Mouse (Mus musculus) lung, adult 2 months (tissue): ENCODE measurements around the gene Tbx5. TPM values are rescaled to one million over a fixed set of nuclear protein-coding genes. Genes with fewer than 3 reads are reported as not detected.

Experiments
- DNase-seq: peaks from one replicate; pipeline ENCODE4 v3.0.0; 2022
- H3K4me1 ChIP-seq: fragments of 200-500 bp; 2 replicates; pipeline ENCODE4 v1.6.1; 2011; ENCODE audit warnings: low read length; ENCODE audit not compliant: control insufficient read depth, insufficient read depth
- H3K4me3 ChIP-seq: fragments of 200-500 bp; replicated peaks from 2 replicates; pipeline ENCODE3; 2011; ENCODE audit warnings: low read depth, mild to moderate bottlenecking, control low read depth, low read length; ENCODE audit errors: extremely low read depth
- CTCF ChIP-seq: fragments of 200-500 bp; IDR thresholded peaks from 2 replicates; pipeline ENCODE4 v1.5.1; 2011; ENCODE audit warnings: mild to moderate bottlenecking, low read length, control low read depth; ENCODE audit not compliant: insufficient read depth
- POLR2A ChIP-seq: fragments of 200-500 bp; IDR thresholded peaks from 2 replicates; pipeline ENCODE4 v1.6.1; 2011; ENCODE audit warnings: low read depth, mild to moderate bottlenecking, control low read depth, low read length, borderline replicate concordance; ENCODE audit errors: extremely low read depth
- WGBS: fragments of 180-500 bp; shearing (Covaris S2); methylation state at CpG from one replicate; pipeline ENCODE4 v1.1.7; 2018; 5-methylcytosine and 5-hydroxymethylcytosine counted together
- polyA plus RNA-seq: library from polyadenylated mRNA; depleted of rRNA; stranded (reverse); fragments of >200 nt; gene quantifications from 2 replicates; pipeline ENCODE4 v1.2.3, GENCODE M21; 2012

The Tbx5 gene
- polyA plus RNA-seq, 1 experiment = 26.9 TPM

- TF ChIP-seq POLR2A = no peak
- TF ChIP-seq CTCF = no peak
- no peak for DNase-seq
- WGBS = 66% methylated on average over 5 of the region's 5 CpGs
- no peak overlapping the region for H3K4me3 ChIP-seq
- H3K4me1 ChIP-seq = no peaks in the 10 kb centered on the region
These were observed 30.0 kb downstream of the Tbx5 start for GRCm38 (mm10) chr5:119862431-119862830.

GRCm38 (mm10) chr5:119866277-119867235, 34.1 kb downstream of the Tbx5 start:
- TF ChIP-seq CTCF = no peak
- no peak for TF ChIP-seq POLR2A

GRCm38 (mm10) chr5:119867986-119868385, 35.5 kb downstream of the Tbx5 start:
- H3K4me3 ChIP-seq = no peak overlapping the region
- no peak for TF ChIP-seq CTCF
- no peak for TF ChIP-seq POLR2A
- WGBS = 67% methylated on average over 6 of the region's 6 CpGs

More at GRCm38 (mm10) chr5:119866277-119867235, 34.1 kb downstream of the Tbx5 start:
- H3K4me1 ChIP-seq = no peaks in the 10 kb centered on the region
- WGBS = 40% methylated on average over 31 of the region's 31 CpGs
- DNase-seq = no peak
- H3K4me3 ChIP-seq = no peak overlapping the region

GRCm38 (mm10) chr5:119875421-119875820, 43.0 kb downstream of the Tbx5 start:
- Histone ChIP-seq H3K4me3 (no peak overlapping the region), H3K4me1 (no peaks in the 10 kb centered on the region)
- no peak for TF ChIP-seq POLR2A
- TF ChIP-seq CTCF = no peak
- WGBS = 7% methylated on average over 2 of the region's 2 CpGs
- DNase-seq = no peak

More at GRCm38 (mm10) chr5:119867986-119868385, 35.5 kb downstream of the Tbx5 start:
- H3K4me1 ChIP-seq = no peaks in the 10 kb centered on the region
- no peak for DNase-seq

GRCm38 (mm10) chr5:119877185-119877584, 44.7 kb downstream of the Tbx5 start:
- TF ChIP-seq POLR2A (no peak), CTCF (no peak)
- Histone ChIP-seq H3K4me1 (no peaks in the 10 kb centered on the region), H3K4me3 (no peak overlapping the region)
- 49% methylated on average over 6 of the region's 6 CpGs for WGBS
- no peak for DNase-seq

GRCm38 (mm10) chr5:119885595-119885994, 53.1 kb downstream of the Tbx5 start:
- Histone ChIP-seq H3K4me1 (no peaks in the 10 kb centered on the region), H3K4me3 (no peak overlapping the region)
- WGBS = 37% methylated on average over 8 of the region's 8 CpGs
- DNase-seq = no peak
- TF ChIP-seq CTCF = no peak

GRCm38 (mm10) chr5:119887381-119887780, 54.9 kb downstream of the Tbx5 start:
- no peak for DNase-seq
- no peak overlapping the region for H3K4me3 ChIP-seq
- TF ChIP-seq POLR2A (no peak), CTCF (no peak)
- 62% methylated on average over 8 of the region's 8 CpGs for WGBS
- H3K4me1 ChIP-seq = no peaks in the 10 kb centered on the region

GRCm38 (mm10) chr5:119891960-119892359, 59.5 kb downstream of the Tbx5 start:
- TF ChIP-seq POLR2A (no peak), CTCF (no peak)
- Histone ChIP-seq H3K4me1 (no peaks in the 10 kb centered on the region), H3K4me3 (no peak overlapping the region)
- no peak for DNase-seq
- 59% methylated on average over 5 of the region's 5 CpGs for WGBS

- WGBS = 77% methylated on average over 3 of the region's 3 CpGs
- Histone ChIP-seq H3K4me3 (no peak overlapping the region), H3K4me1 (no peaks in the 10 kb centered on the region)
- no peak for DNase-seq
- TF ChIP-seq POLR2A (no peak), CTCF (no peak)
These were observed 60.6 kb downstream of the Tbx5 start for GRCm38 (mm10) chr5:119893060-119893459.

- no peaks in the 10 kb centered on the region for H3K4me1 ChIP-seq
- TF ChIP-seq CTCF (no peak), POLR2A (no peak)
- H3K4me3 ChIP-seq = no peak overlapping the region
- WGBS = 26% methylated on average over 3 of the region's 3 CpGs
- DNase-seq = no peak
These were observed 64.1 kb downstream of the Tbx5 start for GRCm38 (mm10) chr5:119896605-119897004.
